Mouse (Mus musculus): ENCODE data around the gene Hipk2. TPM values are rescaled to one million over a fixed set of nuclear protein-coding genes. Genes with fewer than 3 reads are reported as not detected.

Gene Hipk2
- total and polyA plus RNA-seq, 2 experiments from 2014 or later: 24.9 to 60.3 TPM

- no peak for TF ChIP-seq CTCF (IDR thresholded peaks at IDR 0.05; ENCODE audit: low read depth)
- Histone ChIP-seq H3K9ac (replicated peaks; ENCODE audit: low read length) (no peak overlapping the region), H3K27ac (no peak overlapping the region), H3K4me3 (ENCODE audit: low read length) (no peak overlapping the region), H3K27me3 (ENCODE audit: insufficient read depth, low read length) (no peaks in the 10 kb centered on the region), H3K9me3 (ENCODE audit: low read length) (no peaks in the 10 kb centered on the region), H3K36me3 (ENCODE audit: insufficient read depth, low read length) (no peaks in the 10 kb centered on the region), H3K4me2 (ENCODE audit: low read depth, low read length) (no peak overlapping the region), H3K4me1 (ENCODE audit: insufficient read depth, low read length) (no peaks in the 10 kb centered on the region)
- ATAC-seq: no peak
- WGBS: 79% methylated on average over 2 of the region's 2 CpGs
- DNase-seq (ENCODE audit: low spot score): no peak
These were observed 16.1 kb upstream of the Hipk2 start for GRCm38 (mm10) chr6:38892017-38892416.

DNA sequence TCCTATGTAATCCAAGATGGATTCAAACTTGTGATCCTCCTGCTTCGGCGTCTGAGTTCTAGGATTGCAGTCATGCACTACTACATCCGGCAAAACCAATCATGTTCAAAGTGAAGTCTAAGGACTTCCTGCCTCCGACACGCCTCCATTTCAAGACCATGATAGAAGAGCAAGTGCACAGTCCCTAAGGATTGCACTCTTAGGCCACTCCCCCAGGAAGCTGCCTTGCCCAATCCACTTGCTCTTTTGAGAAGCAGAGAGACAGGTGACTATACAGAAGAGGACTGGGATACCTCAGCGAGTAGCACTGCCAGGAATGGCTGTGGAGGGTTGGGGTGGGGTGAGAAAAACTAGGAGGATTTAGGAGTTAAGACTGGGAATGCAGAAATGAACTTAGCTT, 13.2 kb upstream of the Hipk2 start:
- WGBS: 86% methylated on average over 6 of the region's 6 CpGs
- Histone ChIP-seq H3K4me3 (ENCODE audit: low read length) (no peak overlapping the region), H3K4me1 (ENCODE audit: insufficient read depth, low read length) (no peaks in the 10 kb centered on the region), H3K9me3 (ENCODE audit: low read length) (no peaks in the 10 kb centered on the region), H3K27me3 (ENCODE audit: insufficient read depth, low read length) (no peaks in the 10 kb centered on the region), H3K9ac (replicated peaks; ENCODE audit: low read length) (no peak overlapping the region), H3K27ac (no peak overlapping the region), H3K36me3 (ENCODE audit: insufficient read depth, low read length) (no peaks in the 10 kb centered on the region), H3K4me2 (ENCODE audit: low read depth, low read length) (no peak overlapping the region)
- DNase-seq (ENCODE audit: low spot score) (no peak), ATAC-seq (no peak)
- no peak for TF ChIP-seq CTCF (IDR thresholded peaks at IDR 0.05; ENCODE audit: low read depth)

DNA sequence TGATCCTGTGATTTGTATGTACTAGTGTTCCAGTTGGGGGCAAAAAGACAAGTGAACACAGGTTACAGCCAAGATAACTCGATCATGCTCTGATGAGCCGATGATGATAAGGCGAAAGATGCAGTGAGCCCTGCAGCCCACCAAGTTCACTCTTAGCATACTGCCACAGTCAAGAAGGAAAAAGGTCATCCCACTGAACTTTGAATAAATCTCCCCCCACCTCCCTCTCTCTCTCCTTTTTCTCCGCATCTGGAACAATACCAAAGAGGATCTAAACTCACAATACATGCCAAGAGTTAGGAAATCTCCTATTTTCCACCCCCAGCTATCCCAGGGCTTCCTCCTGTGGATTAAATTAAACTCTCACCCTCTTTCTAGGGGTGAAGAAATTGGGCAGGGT, 11.5 kb upstream of the Hipk2 start:
- Histone ChIP-seq H3K4me1 (ENCODE audit: insufficient read depth, low read length) (no peaks in the 10 kb centered on the region), H3K27ac (no peak overlapping the region), H3K9me3 (ENCODE audit: low read length) (no peaks in the 10 kb centered on the region), H3K4me3 (ENCODE audit: low read length) (no peak overlapping the region), H3K4me2 (ENCODE audit: low read depth, low read length) (no peak overlapping the region), H3K9ac (replicated peaks; ENCODE audit: low read length) (no peak overlapping the region), H3K27me3 (ENCODE audit: insufficient read depth, low read length) (no peaks in the 10 kb centered on the region), H3K36me3 (ENCODE audit: insufficient read depth, low read length) (no peaks in the 10 kb centered on the region)
- no peak for TF ChIP-seq CTCF (IDR thresholded peaks at IDR 0.05; ENCODE audit: low read depth)
- no peak for DNase-seq (ENCODE audit: low spot score)
- 78% methylated on average over 4 of the region's 4 CpGs for WGBS
- no peak for ATAC-seq

DNA sequence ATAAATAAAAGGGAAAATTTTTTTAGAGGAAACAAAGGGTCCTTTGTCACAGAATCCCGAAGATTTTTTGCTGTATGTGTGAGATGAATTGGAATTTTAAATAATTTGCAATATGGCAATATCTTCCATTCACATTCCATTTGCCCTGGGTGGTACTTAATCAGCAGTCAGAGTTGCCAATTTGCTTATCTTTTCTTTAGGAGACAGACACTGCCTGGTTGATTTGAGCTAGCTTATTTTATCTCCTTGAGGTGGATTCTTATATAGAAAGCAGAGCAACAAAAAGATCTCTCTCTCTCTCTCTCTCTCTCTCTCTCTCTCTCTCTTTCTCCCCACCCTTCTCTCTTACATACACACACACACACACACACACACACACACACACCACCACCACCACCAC, 9.2 kb upstream of the Hipk2 start:
- H3K4me2 ChIP-seq (ENCODE audit: low read depth, low read length): no peak overlapping the region
- no peak overlapping the region for H3K27ac ChIP-seq
- DNase-seq (ENCODE audit: low spot score): no peak
- no peak for TF ChIP-seq CTCF (IDR thresholded peaks at IDR 0.05; ENCODE audit: low read depth)
- no peaks in the 10 kb centered on the region for H3K9me3 ChIP-seq (ENCODE audit: low read length)
- no peak for ATAC-seq
- WGBS: 63% methylated on average over 1 of the region's 1 CpGs
- H3K9ac ChIP-seq (replicated peaks; ENCODE audit: low read length): no peak overlapping the region
- no peaks in the 10 kb centered on the region for H3K4me1 ChIP-seq (ENCODE audit: insufficient read depth, low read length)
- no peak overlapping the region for H3K4me3 ChIP-seq (ENCODE audit: low read length)
- H3K27me3 ChIP-seq (ENCODE audit: insufficient read depth, low read length): no peaks in the 10 kb centered on the region
- H3K36me3 ChIP-seq (ENCODE audit: insufficient read depth, low read length): no peaks in the 10 kb centered on the region

- no peak overlapping the region for H3K9ac ChIP-seq (replicated peaks; ENCODE audit: low read length)
- no peak overlapping the region for H3K4me3 ChIP-seq (ENCODE audit: low read length)
- no peaks in the 10 kb centered on the region for H3K36me3 ChIP-seq (ENCODE audit: insufficient read depth, low read length)
- TF ChIP-seq CTCF (IDR thresholded peaks at IDR 0.05; ENCODE audit: low read depth): no peak
- H3K9me3 ChIP-seq (ENCODE audit: low read length): no peaks in the 10 kb centered on the region
- no peaks in the 10 kb centered on the region for H3K4me1 ChIP-seq (ENCODE audit: insufficient read depth, low read length)
- DNase-seq (ENCODE audit: low spot score): no peak
- no peak overlapping the region for H3K4me2 ChIP-seq (ENCODE audit: low read depth, low read length)
- ATAC-seq: no peak
- H3K27ac ChIP-seq: no peak overlapping the region
- 80% methylated on average over 3 of the region's 3 CpGs for WGBS
- no peaks in the 10 kb centered on the region for H3K27me3 ChIP-seq (ENCODE audit: insufficient read depth, low read length)
These were observed 8.5 kb upstream of the Hipk2 start for GRCm38 (mm10) chr6:38884482-38884881.

GRCm38 (mm10) chr6:38882728-38883171, 6.8 kb upstream of the Hipk2 start:
- Histone ChIP-seq H3K9me3 (ENCODE audit: low read length) (no peaks in the 10 kb centered on the region), H3K4me1 (ENCODE audit: insufficient read depth, low read length) (no peaks in the 10 kb centered on the region), H3K27ac (no peak overlapping the region), H3K4me2 (ENCODE audit: low read depth, low read length) (no peak overlapping the region), H3K36me3 (ENCODE audit: insufficient read depth, low read length) (no peaks in the 10 kb centered on the region), H3K9ac (replicated peaks; ENCODE audit: low read length) (no peak overlapping the region), H3K27me3 (ENCODE audit: insufficient read depth, low read length) (no peaks in the 10 kb centered on the region), H3K4me3 (ENCODE audit: low read length) (no peak overlapping the region)
- peak; percentile 56 for ATAC-seq
- peak; percentile 45 for DNase-seq (ENCODE audit: low spot score)
- WGBS: 46% methylated on average over 6 of the region's 6 CpGs
- TF ChIP-seq CTCF (IDR thresholded peaks at IDR 0.05; ENCODE audit: low read depth): no peak

DNA sequence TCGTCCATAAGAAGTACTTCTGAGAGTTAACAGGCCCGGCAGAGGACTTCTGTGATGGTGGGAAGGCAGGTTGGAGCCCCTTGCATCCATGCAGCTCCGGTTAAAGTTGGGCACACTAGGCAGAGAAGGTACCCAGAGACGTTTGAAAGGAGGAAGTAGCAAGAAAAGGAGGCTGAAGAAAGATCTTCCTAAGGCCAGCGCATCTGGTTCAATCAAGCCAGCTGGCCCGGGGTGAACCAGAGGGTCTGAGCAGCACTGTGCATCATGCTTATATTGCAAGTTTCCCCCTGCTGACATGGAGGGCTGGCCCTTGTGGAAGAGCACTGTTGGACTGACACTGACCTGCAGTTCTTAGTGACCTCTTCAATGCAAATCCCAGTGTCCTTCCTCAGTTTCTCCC, 6.0 kb upstream of the Hipk2 start:
- H3K9me3 ChIP-seq (ENCODE audit: low read length): no peaks in the 10 kb centered on the region
- WGBS: 58% methylated on average over 6 of the region's 6 CpGs
- no peak overlapping the region for H3K27ac ChIP-seq
- H3K36me3 ChIP-seq (ENCODE audit: insufficient read depth, low read length): no peaks in the 10 kb centered on the region
- H3K4me1 ChIP-seq (ENCODE audit: insufficient read depth, low read length): no peaks in the 10 kb centered on the region
- no peak for DNase-seq (ENCODE audit: low spot score)
- H3K9ac ChIP-seq (replicated peaks; ENCODE audit: low read length): no peak overlapping the region
- no peak for ATAC-seq
- no peak overlapping the region for H3K4me2 ChIP-seq (ENCODE audit: low read depth, low read length)
- no peak for TF ChIP-seq CTCF (IDR thresholded peaks at IDR 0.05; ENCODE audit: low read depth)
- no peaks in the 10 kb centered on the region for H3K27me3 ChIP-seq (ENCODE audit: insufficient read depth, low read length)
- no peak overlapping the region for H3K4me3 ChIP-seq (ENCODE audit: low read length)
